Mouse (Mus musculus): ENCODE data around the gene Ifrd2.

DNA sequence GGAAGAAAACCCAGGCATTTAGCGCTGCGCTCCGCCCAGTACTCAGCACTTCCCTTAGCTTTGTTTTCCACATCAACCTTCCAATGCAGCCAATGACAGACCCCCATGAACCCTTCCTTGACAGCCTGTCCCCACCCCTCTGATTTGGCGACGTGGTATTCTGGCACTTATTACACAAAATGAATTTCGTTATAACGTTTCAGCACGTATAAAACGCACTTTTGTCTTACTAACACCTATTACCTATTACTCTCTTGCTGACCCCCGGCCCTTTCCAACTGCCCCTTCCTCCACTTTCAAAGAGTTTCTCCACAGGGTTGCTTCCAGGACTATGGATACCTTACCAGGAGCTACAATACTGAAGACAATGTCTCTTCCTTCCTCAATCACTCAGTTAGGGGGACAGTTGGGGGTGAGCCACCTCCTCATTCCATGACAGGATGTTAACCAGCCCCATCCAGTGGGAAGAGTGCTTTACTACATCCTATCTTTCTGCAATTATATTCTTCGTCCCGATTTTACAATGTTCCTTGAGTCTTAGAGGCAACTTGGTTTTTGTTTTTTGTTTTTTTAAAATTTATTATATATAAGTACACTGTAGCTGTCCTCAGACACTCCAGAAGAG is 25.6 kb downstream of the Ifrd2 start:
- TF ChIP-seq CTCF (IDR thresholded peaks at IDR 0.05; ENCODE audit: borderline replicate concordance, control insufficient read depth, extremely low read depth, insufficient read depth, low read length, poor library complexity) (no peak), POLR2A (IDR thresholded peaks at IDR 0.05; ENCODE audit: control insufficient read depth, extremely low read depth, insufficient read depth, low read length, poor library complexity) (no peak)

Data from thymus, adult 2 months (tissue).